ENCODE assay signal across 8 mouse cellular contexts in the genomic region with DNA sequence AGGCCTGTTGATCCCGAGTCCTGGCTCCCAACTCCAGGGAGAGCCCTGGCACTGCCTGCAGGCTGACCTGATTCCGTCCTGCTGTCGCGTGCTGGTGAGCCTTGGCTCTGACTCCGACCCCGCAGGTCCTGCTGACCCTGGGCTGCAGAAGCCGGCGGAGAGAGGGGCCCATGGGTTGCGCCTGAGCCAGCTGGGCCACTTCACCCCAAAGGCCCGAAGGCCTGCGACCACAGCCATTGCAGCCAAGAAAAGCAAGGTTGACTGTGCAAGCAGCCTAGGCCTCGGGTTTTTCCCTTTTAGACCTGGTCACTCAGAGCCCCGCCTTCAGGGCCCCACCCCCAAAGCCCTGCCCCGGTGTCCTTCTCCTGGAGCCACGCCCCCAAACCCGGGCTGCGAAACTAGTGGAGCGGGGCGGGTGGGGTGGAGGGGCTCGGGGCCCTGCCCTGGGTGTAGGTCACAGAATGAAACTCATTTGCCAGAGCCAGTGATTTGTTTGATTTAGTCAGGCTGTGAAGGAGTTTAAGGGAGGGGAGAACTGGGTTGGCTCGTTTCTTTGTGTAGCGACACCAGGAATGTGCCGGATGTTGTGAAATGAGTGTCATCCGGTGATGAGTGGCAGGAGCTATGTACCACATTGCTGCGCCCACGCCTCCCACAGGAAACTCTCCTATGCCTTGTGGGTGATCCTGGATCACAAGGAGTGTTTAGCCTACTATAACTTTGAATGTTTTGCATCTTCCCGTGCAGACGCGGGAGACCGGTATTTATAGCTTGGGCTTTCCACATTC. TPM values are rescaled to one million over a fixed set of nuclear protein-coding genes. Genes with fewer than 3 reads are reported as not detected.
DNase-seq lines count a peak whose midpoint lies in the region; ATAC-seq lines count a peak whose summit lies in the region.

A gene (minus strand): TSS at position 310 of the 788 bp plus-strand sequence.

- 1% methylated on average over 30 of the region's 30 CpGs for WGBS in heart, embryonic 14.5 days
- 4% methylated on average over 30 of the region's 30 CpGs for WGBS in liver, embryonic 15.5 days (ENCODE audit: insufficient replicate concordance)
- WGBS in neural tube, embryonic 11.5 days, result 1% methylated on average over 30 of the region's 30 CpGs
- WGBS in stomach, embryonic 16.5 days, result under 1% methylated on average over 30 of the region's 30 CpGs

- peak within 1 kb of the TSS; percentile 82 for H3K4me2 ChIP-seq in heart, embryonic 14.5 days (ENCODE audit: low read length)
- peak within 1 kb of the TSS; percentile 77 for H3K4me2 ChIP-seq in liver, embryonic 15.5 days
- H3K4me2 ChIP-seq in neural tube, embryonic 11.5 days (ENCODE audit: low read depth), result peak within 1 kb of the TSS; percentile 43
- peak within 1 kb of the TSS; percentile 93 for H3K4me2 ChIP-seq in stomach, embryonic 16.5 days (ENCODE audit: low read depth, low read length)

- peak within 1 kb of the TSS; percentile 86 for H3K9ac ChIP-seq in heart, embryonic 14.5 days (ENCODE audit: low read length)
- H3K9ac ChIP-seq in liver, embryonic 15.5 days, result peak within 1 kb of the TSS; percentile 52
- H3K9ac ChIP-seq in neural tube, embryonic 11.5 days (ENCODE audit: low read length), result peak within 1 kb of the TSS; percentile 67
- H3K9ac ChIP-seq in stomach, embryonic 16.5 days (ENCODE audit: low read length), result peak within 1 kb of the TSS; percentile 87

- no peaks in the 10 kb centered on the region for H3K36me3 ChIP-seq in heart, embryonic 14.5 days (ENCODE audit: control insufficient read depth, insufficient read depth, low read length)
- no peaks in the 10 kb centered on the region for H3K36me3 ChIP-seq in liver, embryonic 15.5 days (replicated peaks)
- H3K36me3 ChIP-seq in neural tube, embryonic 11.5 days (ENCODE audit: control insufficient read depth, insufficient read depth, low read length), result no peaks in the 10 kb centered on the region
- H3K36me3 ChIP-seq in stomach, embryonic 16.5 days (ENCODE audit: control insufficient read depth, insufficient read depth, low read length), result no peaks in the 10 kb centered on the region

- H3K9me3 ChIP-seq in heart, embryonic 14.5 days (ENCODE audit: control insufficient read depth, low read length), result no peaks in the 10 kb centered on the region
- H3K9me3 ChIP-seq in liver, embryonic 15.5 days (replicated peaks), result no peaks in the 10 kb centered on the region
- H3K9me3 ChIP-seq in neural tube, embryonic 11.5 days (ENCODE audit: control insufficient read depth, low read length), result no peaks in the 10 kb centered on the region
- no peaks in the 10 kb centered on the region for H3K9me3 ChIP-seq in stomach, embryonic 16.5 days (replicated peaks; ENCODE audit: control insufficient read depth, low read length)

- peak; percentile 76 for DNase-seq in CD4-positive, CD25-positive, alpha-beta regulatory T cell, adult 2 months (ENCODE audit: low read depth, low spot score)
- DNase-seq in c-Kit-positive CD71-negative TER-119-negative erythroid progenitor cells, embryonic 14.5 days (ENCODE audit: low read depth), result peak; percentile 64
- DNase-seq in fibroblast of lung, adult 2 months (ENCODE audit: low read depth), result peak; percentile 58
- peak; percentile 94 for DNase-seq in kidney, postnatal 10 days
- peak; percentile 89 for DNase-seq in neural tube, embryonic 11.5 days (ENCODE audit: low spot score)

- peak within 1 kb of the TSS; percentile 91 to 97 for H3K27ac ChIP-seq in heart, embryonic 14.5 days (replicated peaks in 1 of 2; ENCODE audit: control insufficient read depth in 1 of 2, insufficient read depth in 1 of 2, low read depth in 2 of 2, low read length in 2 of 2)
- peak within 1 kb of the TSS; percentile 70 for H3K27ac ChIP-seq in liver, embryonic 15.5 days (replicated peaks)
- peak within 1 kb of the TSS; percentile 65 for H3K27ac ChIP-seq in neural tube, embryonic 11.5 days (ENCODE audit: low read depth, low read length)
- peak within 1 kb of the TSS; percentile 94 for H3K27ac ChIP-seq in stomach, embryonic 16.5 days (ENCODE audit: low read length)

- H3K4me3 ChIP-seq in heart, embryonic 14.5 days (ENCODE audit: control insufficient read depth in 1 of 2, insufficient read depth in 1 of 2, low read depth in 1 of 2, low read length in 2 of 2), result peak within 1 kb of the TSS; percentile 50 to 59
- H3K4me3 ChIP-seq in liver, embryonic 15.5 days (replicated peaks), result peak within 1 kb of the TSS; percentile 52
- H3K4me3 ChIP-seq in neural tube, embryonic 11.5 days (ENCODE audit: low read depth, low read length), result peak within 1 kb of the TSS; percentile 44
- peak within 1 kb of the TSS; percentile 56 for H3K4me3 ChIP-seq in stomach, embryonic 16.5 days (replicated peaks; ENCODE audit: low read length)

- H3K4me1 ChIP-seq in heart, embryonic 14.5 days (ENCODE audit: control insufficient read depth in 2 of 2, insufficient read depth in 2 of 2, low read length in 2 of 2), result peaks cover 18% of the 10 kb centered on the region in 2 experiments
- peaks cover 16% of the 10 kb centered on the region for H3K4me1 ChIP-seq in liver, embryonic 15.5 days (replicated peaks)
- peaks cover 6% of the 10 kb centered on the region; the same call in 1 of the 2 replicates for H3K4me1 ChIP-seq in neural tube, embryonic 11.5 days (ENCODE audit: control insufficient read depth, insufficient read depth, low read length)
- H3K4me1 ChIP-seq in stomach, embryonic 16.5 days (ENCODE audit: control insufficient read depth, insufficient read depth, low read length), result peaks cover 11% of the 10 kb centered on the region

- ATAC-seq in heart, embryonic 14.5 days (ENCODE audit: insufficient number of reproducible peaks, insufficient read depth, low FRiP score, low read depth), result peak; percentile 92
- ATAC-seq in liver, embryonic 15.5 days (ENCODE audit: insufficient read depth), result peak; percentile 80
- peak; percentile 87 for ATAC-seq in neural tube, embryonic 11.5 days (ENCODE audit: insufficient read depth, low FRiP score, low TSS enrichment)
- ATAC-seq in stomach, embryonic 16.5 days (ENCODE audit: insufficient read depth, low FRiP score), result peak; percentile 96

- H3K27me3 ChIP-seq in heart, embryonic 14.5 days (ENCODE audit: control insufficient read depth, insufficient read depth, low read length), result no peaks in the 10 kb centered on the region
- H3K27me3 ChIP-seq in liver, embryonic 15.5 days, result peaks cover 21% of the 10 kb centered on the region
- no peaks in the 10 kb centered on the region for H3K27me3 ChIP-seq in neural tube, embryonic 11.5 days (ENCODE audit: control insufficient read depth, insufficient read depth, low read length)
- H3K27me3 ChIP-seq in stomach, embryonic 16.5 days (ENCODE audit: control insufficient read depth, insufficient read depth, low read length), result no peaks in the 10 kb centered on the region

RNA-seq across cellular contexts. Expression of the gene that starts here (rescaled TPM):
- polyA plus RNA-seq in heart, embryonic 14.5 days (2014; fragmentation: Nextera tagmentation; extraction: Ambion mirVana), result 11.0 and 12.0 TPM in 2 replicates
- 14.6 and 17.7 TPM in 2 replicates for polyA plus RNA-seq in liver, embryonic 15.5 days (2015; fragmentation: Nextera tagmentation; extraction: Ambion mirVana)
- polyA plus RNA-seq in neural tube, embryonic 11.5 days (2014; fragmentation: Nextera tagmentation; extraction: Ambion mirVana), result 1.4 and 2.7 TPM in 2 replicates
- 12.1 and 13.6 TPM in 2 replicates for polyA plus RNA-seq in stomach, embryonic 16.5 days (2015; fragmentation: Nextera tagmentation; extraction: Ambion mirVana)

Comparison
In these comparisons a context has a peak if more than half of its experiments do, and no peak if none do; other contexts are left out.
1. Peak in every context shown above with its lines: DNase-seq, ATAC-seq, H3K4me3 ChIP-seq and H3K27ac ChIP-seq.
2. H3K4me2 ChIP-seq: peak in every context shown above with its lines; median percentile 93 in stomach, embryonic 16.5 days; 82 in heart, embryonic 14.5 days; 77 in liver, embryonic 15.5 days; 43 in neural tube, embryonic 11.5 days.